Mouse (Mus musculus): ENCODE results near the gene Rae1. TPM values are rescaled to one million over a fixed set of nuclear protein-coding genes. Genes with fewer than 3 reads are reported as not detected.

Rae1 gene
- polyA plus RNA-seq, 1 experiment from 2014 or later, result 150 TPM

DNA sequence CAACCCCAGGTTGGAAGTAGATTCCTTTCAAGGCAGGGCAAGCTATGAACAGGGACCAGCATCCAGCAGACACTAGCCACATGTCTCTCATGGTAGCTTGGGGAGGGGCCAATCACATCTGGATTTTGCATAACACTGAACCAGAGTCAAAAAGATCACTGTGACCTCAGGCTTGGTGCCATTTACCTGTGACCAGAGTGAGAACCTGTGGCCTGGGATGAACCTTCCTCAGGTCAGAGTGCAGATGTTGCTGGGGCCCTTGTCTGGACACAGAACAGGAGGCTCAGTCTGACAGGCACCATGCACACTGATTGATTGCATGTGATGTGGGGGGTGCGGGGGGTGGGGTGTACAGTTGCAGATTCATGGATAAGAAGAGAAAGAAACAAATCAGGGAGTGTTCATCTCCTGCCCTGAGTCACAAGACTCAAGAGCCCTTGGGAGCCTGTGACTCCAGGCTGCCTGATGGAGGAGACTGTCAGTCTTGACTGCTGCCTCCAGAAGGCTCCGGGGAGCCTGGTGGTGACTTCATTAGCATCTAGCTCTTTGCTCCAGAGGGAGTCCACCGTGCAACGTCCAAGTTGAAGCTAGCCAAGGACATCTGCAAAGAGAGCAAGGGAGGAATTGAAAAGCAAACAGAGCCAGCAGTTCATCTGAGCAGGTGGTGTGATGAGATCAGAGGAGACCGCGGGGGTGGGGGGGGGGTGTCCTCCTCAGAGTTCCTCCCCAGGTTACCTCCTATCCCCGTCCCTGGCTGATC is 25.9 kb upstream of the Rae1 start:
- peaks cover 31% of the 10 kb centered on the region for H3K4me1 ChIP-seq
- H3K27me3 ChIP-seq, result no peaks in the 10 kb centered on the region; the same call in 1 of the 2 replicates
- 23% methylated on average over 7 of the region's 7 CpGs for WGBS
- no peak overlapping the region for H3K27ac ChIP-seq
- no peak overlapping the region for H3K9ac ChIP-seq
- no peak overlapping the region for H3K4me2 ChIP-seq (replicated peaks)
- no peaks in the 10 kb centered on the region for H3K9me3 ChIP-seq
- H3K36me3 ChIP-seq, result no peaks in the 10 kb centered on the region
- no peak for ATAC-seq (ENCODE audit: insufficient number of reproducible peaks, insufficient read depth, low FRiP score, low TSS enrichment)
- H3K4me3 ChIP-seq, result no peak overlapping the region

GRCm38 (mm10) chr2:172974701-172975100 is 25.2 kb upstream of the Rae1 start:
- Histone ChIP-seq H3K4me1 (peaks cover 31% of the 10 kb centered on the region), H3K36me3 (no peaks in the 10 kb centered on the region), H3K9me3 (no peaks in the 10 kb centered on the region), H3K27ac (no peak overlapping the region), H3K9ac (no peak overlapping the region), H3K27me3 (no peaks in the 10 kb centered on the region; the same call in 1 of the 2 replicates), H3K4me2 (replicated peaks) (no peak overlapping the region), H3K4me3 (no peak overlapping the region)
- WGBS, result 28% methylated on average over 7 of the region's 7 CpGs
- no peak for ATAC-seq (ENCODE audit: insufficient number of reproducible peaks, insufficient read depth, low FRiP score, low TSS enrichment)

- Histone ChIP-seq H3K27ac (no peak overlapping the region), H3K36me3 (no peaks in the 10 kb centered on the region), H3K4me2 (replicated peaks) (no peak overlapping the region), H3K4me3 (no peak overlapping the region), H3K27me3 (no peaks in the 10 kb centered on the region; the same call in 1 of the 2 replicates), H3K9ac (no peak overlapping the region), H3K9me3 (0 out of 2 replicates have a peak, but pooled peaks cover 3% of the 10 kb centered on the region), H3K4me1 (peaks cover 31% of the 10 kb centered on the region)
- no peak for ATAC-seq (ENCODE audit: insufficient number of reproducible peaks, insufficient read depth, low FRiP score, low TSS enrichment)
- 83% methylated on average over 6 of the region's 6 CpGs for WGBS
These were observed 24.8 kb upstream of the Rae1 start for GRCm38 (mm10) chr2:172975159-172975558.

DNA sequence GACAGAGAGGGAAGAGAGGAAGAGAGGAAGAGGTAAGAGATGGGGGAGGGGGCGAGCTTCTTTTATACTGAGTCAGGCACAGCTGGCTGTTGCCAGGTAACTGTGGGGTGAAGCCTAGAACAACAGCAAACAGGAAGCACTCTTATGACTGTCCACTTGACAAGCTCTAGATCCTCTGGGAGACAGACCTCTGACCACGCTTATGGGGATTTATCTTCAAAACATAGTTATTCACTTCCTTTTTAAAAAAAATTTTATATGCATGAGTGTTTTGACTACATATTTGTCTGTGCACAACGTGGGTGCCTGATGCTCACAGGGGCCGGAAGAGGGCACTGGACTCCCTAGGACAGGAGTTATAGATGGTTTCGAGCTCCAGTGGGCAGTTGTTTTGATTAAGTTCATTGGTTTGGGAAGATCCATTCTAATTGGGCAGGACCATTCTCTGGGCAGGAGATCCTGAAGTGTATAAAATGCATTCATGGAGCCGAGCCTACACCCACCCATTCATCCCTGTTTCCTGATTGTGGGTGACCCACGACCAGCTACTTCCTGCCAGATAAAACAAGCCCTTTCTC is 23.2 kb upstream of the Rae1 start:
- 0 out of 2 replicates have a peak, but pooled peaks cover 3% of the 10 kb centered on the region for H3K9me3 ChIP-seq
- no peak overlapping the region for H3K4me3 ChIP-seq
- no peaks in the 10 kb centered on the region for H3K36me3 ChIP-seq
- WGBS, result 25% methylated on average over 7 of the region's 7 CpGs
- H3K27ac ChIP-seq, result no peak overlapping the region
- no peaks in the 10 kb centered on the region; the same call in 1 of the 2 replicates for H3K27me3 ChIP-seq
- ATAC-seq (ENCODE audit: insufficient number of reproducible peaks, insufficient read depth, low FRiP score, low TSS enrichment), result no peak
- H3K9ac ChIP-seq, result no peak overlapping the region
- H3K4me1 ChIP-seq, result peaks cover 31% of the 10 kb centered on the region
- H3K4me2 ChIP-seq (replicated peaks), result peak overlapping the region; percentile 33; the same call in 1 of the 2 replicates

GRCm38 (mm10) chr2:172977409-172978130 is 22.3 kb upstream of the Rae1 start, which contains the start of gene Spo11:
Gene Spo11 (plus strand): TSS chr2:172977700.
- Histone ChIP-seq H3K4me1 (peaks cover 31% of the 10 kb centered on the region), H3K4me3 (no peak within 1 kb of the TSS; the same call in 1 of the 2 replicates), H3K27me3 (no peaks in the 10 kb centered on the region; the same call in 1 of the 2 replicates), H3K27ac (peak within 1 kb of the TSS; percentile 72), H3K36me3 (no peaks in the 10 kb centered on the region), H3K4me2 (replicated peaks) (peak within 1 kb of the TSS; percentile 33), H3K9ac (no peak within 1 kb of the TSS), H3K9me3 (0 out of 2 replicates have a peak, but pooled peaks cover 3% of the 10 kb centered on the region)
- no peak for ATAC-seq (ENCODE audit: insufficient number of reproducible peaks, insufficient read depth, low FRiP score, low TSS enrichment)
- WGBS, result 14% methylated on average over 14 of the region's 14 CpGs

DNA sequence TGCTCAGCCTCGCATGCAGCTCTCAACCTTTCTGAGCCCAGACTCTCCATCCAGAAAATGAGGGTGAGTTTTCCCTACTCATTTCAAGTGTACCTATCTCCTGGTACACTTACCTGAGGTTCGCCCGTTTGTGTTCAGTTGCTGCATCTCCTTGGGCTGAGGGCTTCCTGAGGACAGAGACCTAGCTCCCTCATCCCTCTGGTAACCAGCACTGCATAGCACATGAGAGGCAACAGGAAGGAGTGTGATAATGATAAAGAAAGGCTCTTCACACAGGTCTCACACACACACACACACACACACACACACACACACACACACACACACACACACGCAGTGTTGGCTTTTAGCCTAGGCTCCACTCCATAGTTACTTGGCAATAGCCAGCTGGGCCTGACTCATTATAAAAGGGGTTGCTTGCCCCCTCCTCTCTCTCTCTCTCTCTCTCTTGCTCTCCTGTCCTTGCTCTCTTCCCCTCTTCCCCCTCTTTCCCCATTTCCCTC is 21.7 kb upstream of the Rae1 start:
- 0 out of 2 replicates have a peak, but pooled peaks cover 3% of the 10 kb centered on the region for H3K9me3 ChIP-seq
- 69% methylated on average over 4 of the region's 4 CpGs for WGBS
- no peak overlapping the region for H3K4me3 ChIP-seq
- peaks cover 31% of the 10 kb centered on the region for H3K4me1 ChIP-seq
- H3K4me2 ChIP-seq (replicated peaks), result peak overlapping the region; percentile 33; the same call in 1 of the 2 replicates
- no peaks in the 10 kb centered on the region for H3K36me3 ChIP-seq
- H3K9ac ChIP-seq, result no peak overlapping the region
- ATAC-seq (ENCODE audit: insufficient number of reproducible peaks, insufficient read depth, low FRiP score, low TSS enrichment), result no peak
- H3K27ac ChIP-seq, result peak overlapping the region; percentile 72; the same call in 1 of the 2 replicates
- H3K27me3 ChIP-seq, result no peaks in the 10 kb centered on the region; the same call in 1 of the 2 replicates

- ATAC-seq (ENCODE audit: insufficient number of reproducible peaks, insufficient read depth, low FRiP score, low TSS enrichment), result no peak
- Histone ChIP-seq H3K4me1 (peaks cover 19% of the 10 kb centered on the region), H3K9me3 (0 out of 2 replicates have a peak, but pooled peaks cover 3% of the 10 kb centered on the region), H3K9ac (no peak overlapping the region), H3K27ac (no peak overlapping the region), H3K4me3 (no peak overlapping the region), H3K27me3 (no peaks in the 10 kb centered on the region; the same call in 1 of the 2 replicates), H3K36me3 (no peaks in the 10 kb centered on the region), H3K4me2 (replicated peaks) (no peak overlapping the region)
- WGBS, result 92% methylated on average over 40 of the region's 43 CpGs
These were observed 20.1 kb upstream of the Rae1 start for GRCm38 (mm10) chr2:172979666-172980345.

DNA sequence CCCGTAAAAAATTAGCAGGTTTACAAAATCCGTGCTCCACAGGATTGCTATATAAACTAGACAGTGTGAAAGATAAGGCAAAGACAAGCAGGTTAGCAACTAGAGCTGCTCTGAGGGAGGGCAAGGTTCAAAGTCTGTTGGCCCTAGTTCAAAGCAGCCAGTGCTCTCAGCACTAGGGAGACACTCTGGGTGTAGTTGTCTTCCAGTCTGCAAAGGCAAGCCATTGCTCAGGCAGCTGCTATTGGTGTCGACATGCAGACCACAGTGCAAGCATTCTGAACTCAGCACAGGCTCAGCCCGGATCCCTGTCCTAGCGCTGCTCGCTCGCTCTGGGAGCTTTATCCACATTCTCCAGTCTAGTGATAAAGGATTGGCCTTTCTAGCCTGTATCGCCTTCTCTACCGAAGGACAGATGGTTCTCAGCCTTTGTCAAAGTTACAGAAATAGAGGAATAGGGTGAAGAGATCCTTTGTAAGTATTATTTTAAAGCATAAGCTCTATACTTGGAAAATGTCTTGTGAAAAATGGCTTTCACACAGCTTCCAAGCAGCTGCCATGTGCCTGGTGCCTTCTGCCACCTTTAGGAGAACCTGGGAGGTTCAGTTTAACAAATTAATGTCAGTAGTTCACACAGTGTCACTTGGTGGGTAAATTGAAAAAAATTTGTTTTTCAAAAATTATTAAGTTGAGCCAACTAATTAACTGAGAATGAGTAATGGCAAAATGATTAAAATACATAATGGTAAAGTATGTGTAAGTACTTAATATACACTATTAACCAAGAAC is 16.9 kb upstream of the Rae1 start:
- H3K4me2 ChIP-seq (replicated peaks), result no peak overlapping the region
- H3K9me3 ChIP-seq, result 0 out of 2 replicates have a peak, but pooled peaks cover 3% of the 10 kb centered on the region
- H3K4me3 ChIP-seq, result no peak overlapping the region
- no peak overlapping the region for H3K9ac ChIP-seq
- no peaks in the 10 kb centered on the region; the same call in 1 of the 2 replicates for H3K27me3 ChIP-seq
- WGBS, result 70% methylated on average over 9 of the region's 9 CpGs
- no peak overlapping the region for H3K27ac ChIP-seq
- no peak for ATAC-seq (ENCODE audit: insufficient number of reproducible peaks, insufficient read depth, low FRiP score, low TSS enrichment)
- H3K36me3 ChIP-seq, result no peaks in the 10 kb centered on the region
- no peaks in the 10 kb centered on the region; the same call in 1 of the 2 replicates for H3K4me1 ChIP-seq

- Histone ChIP-seq H3K36me3 (no peaks in the 10 kb centered on the region), H3K27me3 (0 out of 2 replicates have a peak, but pooled peaks cover 3% of the 10 kb centered on the region), H3K27ac (no peak overlapping the region), H3K4me3 (no peak overlapping the region), H3K9ac (no peak overlapping the region), H3K4me2 (replicated peaks) (no peak overlapping the region), H3K4me1 (no peaks in the 10 kb centered on the region; the same call in 1 of the 2 replicates), H3K9me3 (no peaks in the 10 kb centered on the region)
- ATAC-seq (ENCODE audit: insufficient number of reproducible peaks, insufficient read depth, low FRiP score, low TSS enrichment), result no peak
- 81% methylated on average over 6 of the region's 6 CpGs for WGBS
These were observed 9.8 kb upstream of the Rae1 start for GRCm38 (mm10) chr2:172990161-172990560.

GRCm38 (mm10) chr2:172996207-172996606 is 3.7 kb upstream of the Rae1 start:
- Histone ChIP-seq H3K4me2 (replicated peaks) (no peak overlapping the region), H3K4me3 (no peak overlapping the region), H3K27ac (no peak overlapping the region), H3K4me1 (peaks cover 12% of the 10 kb centered on the region), H3K9me3 (no peaks in the 10 kb centered on the region), H3K36me3 (no peaks in the 10 kb centered on the region), H3K27me3 (0 out of 2 replicates have a peak, but pooled peaks cover 8% of the 10 kb centered on the region), H3K9ac (no peak overlapping the region)
- ATAC-seq (ENCODE audit: insufficient number of reproducible peaks, insufficient read depth, low FRiP score, low TSS enrichment), result no peak
- WGBS, result 20% methylated on average over 4 of the region's 4 CpGs

All from embryonic facial prominence, embryonic 12.5 days (tissue).